Mouse (Mus musculus): ENCODE data around the gene Itih4.

The Itih4 gene

GRCm38 (mm10) chr14:30942254-30942653 lies 56.0 kb downstream of the Itih4 start:
- DNase-seq (ENCODE audit: low read depth, low spot score), result no peak
- H3K27me3 ChIP-seq (ENCODE audit: control insufficient read depth, insufficient read depth, low read length, poor library complexity, severe bottlenecking), result no peaks in the 10 kb centered on the region
- no peaks in the 10 kb centered on the region for H3K36me3 ChIP-seq (ENCODE audit: control insufficient read depth, insufficient read depth, low read length, poor library complexity, severe bottlenecking)

GRCm38 (mm10) chr14:30943038-30943437 lies 56.8 kb downstream of the Itih4 start, which contains the start of gene Itih1:
Gene Itih1, minus strand, starts transcription at chr14:30943289.
- DNase-seq (ENCODE audit: low read depth, low spot score), result no peak
- no peaks in the 10 kb centered on the region for H3K36me3 ChIP-seq (ENCODE audit: control insufficient read depth, insufficient read depth, low read length, poor library complexity, severe bottlenecking)
- H3K27me3 ChIP-seq (ENCODE audit: control insufficient read depth, insufficient read depth, low read length, poor library complexity, severe bottlenecking), result no peaks in the 10 kb centered on the region

GRCm38 (mm10) chr14:30943860-30944674 lies 57.8 kb downstream of the Itih4 start:
- Histone ChIP-seq H3K27me3 (ENCODE audit: control insufficient read depth, insufficient read depth, low read length, poor library complexity, severe bottlenecking) (no peaks in the 10 kb centered on the region), H3K36me3 (ENCODE audit: control insufficient read depth, insufficient read depth, low read length, poor library complexity, severe bottlenecking) (no peaks in the 10 kb centered on the region)
- DNase-seq (ENCODE audit: low read depth, low spot score), result peak; percentile 57

GRCm38 (mm10) chr14:30944745-30945144 lies 58.5 kb downstream of the Itih4 start:
- no peaks in the 10 kb centered on the region for H3K36me3 ChIP-seq (ENCODE audit: control insufficient read depth, insufficient read depth, low read length, poor library complexity, severe bottlenecking)
- no peaks in the 10 kb centered on the region for H3K27me3 ChIP-seq (ENCODE audit: control insufficient read depth, insufficient read depth, low read length, poor library complexity, severe bottlenecking)
- DNase-seq (ENCODE audit: low read depth, low spot score), result no peak

- no peaks in the 10 kb centered on the region for H3K36me3 ChIP-seq (ENCODE audit: control insufficient read depth, insufficient read depth, low read length, poor library complexity, severe bottlenecking)
- H3K27me3 ChIP-seq (ENCODE audit: control insufficient read depth, insufficient read depth, low read length, poor library complexity, severe bottlenecking), result no peaks in the 10 kb centered on the region
- DNase-seq (ENCODE audit: low read depth, low spot score), result no peak
These were observed 63.7 kb downstream of the Itih4 start for GRCm38 (mm10) chr14:30949986-30950385.

GRCm38 (mm10) chr14:30951154-30951825 lies 65.0 kb downstream of the Itih4 start, which contains the start of gene Nek4:
Gene Nek4, plus strand, starts transcription at chr14:30951377.
- H3K27me3 ChIP-seq (ENCODE audit: control insufficient read depth, insufficient read depth, low read length, poor library complexity, severe bottlenecking), result no peaks in the 10 kb centered on the region

More at GRCm38 (mm10) chr14:30951154-30951825, 65.0 kb downstream of the Itih4 start, which contains the start of gene Nek4:
- peak; percentile 97 for DNase-seq (ENCODE audit: low read depth, low spot score)
- H3K36me3 ChIP-seq (ENCODE audit: control insufficient read depth, insufficient read depth, low read length, poor library complexity, severe bottlenecking), result no peaks in the 10 kb centered on the region
